Mouse (Mus musculus) cerebellum, adult 2 months (tissue): ENCODE measurements around the gene Fbxl19. TPM values are rescaled to one million over a fixed set of nuclear protein-coding genes. Genes with fewer than 3 reads are reported as not detected.

ENCODE experiments used
- DNase-seq, 2 experiments: peaks; one replicate each; pipeline ENCODE4 v3.0.0; 2021
- H3K27ac ChIP-seq: fragments of 200-500 bp; 2 replicates; pipeline ENCODE4 v1.5.1; 2012; ENCODE audit warnings: low read length, control low read depth, inconsistent platforms; ENCODE audit not compliant: insufficient read depth
- H3K27me3 ChIP-seq: fragments of 200-500 bp; 2 replicates; pipeline ENCODE4 v1.6.1; 2012; ENCODE audit warnings: inconsistent platforms, mild to moderate bottlenecking, low read length, moderate library complexity; ENCODE audit not compliant: control insufficient read depth, insufficient read depth
- H3K4me1 ChIP-seq: fragments of 200-500 bp; 2 replicates; pipeline ENCODE4 v1.6.1; 2011; ENCODE audit warnings: low read length; ENCODE audit not compliant: control insufficient read depth, insufficient read depth
- H3K4me3 ChIP-seq: fragments of 200-500 bp; replicated peaks from 2 replicates; pipeline ENCODE3; 2011; ENCODE audit warnings: mild to moderate bottlenecking, low read depth, low read length, control low read depth; ENCODE audit not compliant: insufficient read depth
- CTCF ChIP-seq: fragments of 200-500 bp; IDR thresholded peaks from 2 replicates; pipeline ENCODE4 v1.5.1; 2011; ENCODE audit warnings: low read depth, mild to moderate bottlenecking, control low read depth, low read length, moderate library complexity, borderline replicate concordance; ENCODE audit not compliant: insufficient read depth
- POLR2A ChIP-seq: fragments of 200-500 bp; IDR thresholded peaks from 2 replicates; pipeline ENCODE4 v1.6.1; 2011; ENCODE audit warnings: low read length, control low read depth, borderline replicate concordance; ENCODE audit not compliant: insufficient read depth
- WGBS: fragments of 180-500 bp; shearing (Covaris S2); methylation state at CpG from one replicate; pipeline ENCODE4 v1.1.7; 2018; 5-methylcytosine and 5-hydroxymethylcytosine counted together
- polyA plus RNA-seq: library from polyadenylated mRNA; depleted of rRNA; stranded (reverse); fragments of >200 nt; gene quantifications from 2 replicates; pipeline ENCODE4 v1.2.3, GENCODE M21; 2012

Gene Fbxl19
- polyA plus RNA-seq, 1 experiment, result 37.8 TPM

GRCm38 (mm10) chr7:127800435-127801009 lies 56.2 kb downstream of the Fbxl19 start, which contains the start of gene Hsd3b7:
Gene Hsd3b7 (plus strand): TSS chr7:127800604.
- 25% methylated on average over 6 of the region's 6 CpGs for WGBS
- Histone ChIP-seq H3K4me1 (peaks cover 79% of the 10 kb centered on the region), H3K27ac (peak within 1 kb of the TSS; percentile 88), H3K27me3 (no peaks in the 10 kb centered on the region), H3K4me3 (peak within 1 kb of the TSS; percentile 41)
- TF ChIP-seq CTCF, result peak; percentile 86
- peak; percentile 49; the same call in 1 of the 2 replicates for TF ChIP-seq POLR2A
- DNase-seq, result peak; percentile 86 to 89

- no peaks in the 10 kb centered on the region for H3K27me3 ChIP-seq
- H3K27ac ChIP-seq, result peak overlapping the region; percentile 88
- peak; percentile 55 to 64 for DNase-seq
- TF ChIP-seq POLR2A (no peak), CTCF (no peak)
- 21% methylated on average over 8 of the region's 8 CpGs for WGBS
- H3K4me1 ChIP-seq, result peaks cover 81% of the 10 kb centered on the region
- H3K4me3 ChIP-seq, result peak overlapping the region; percentile 17
These were observed 56.8 kb downstream of the Fbxl19 start for GRCm38 (mm10) chr7:127801010-127801621.

- 11% methylated on average over 17 of the region's 17 CpGs for WGBS
- TF ChIP-seq CTCF (no peak), POLR2A (no peak; the same call in 1 of the 2 replicates)
- Histone ChIP-seq H3K4me3 (no peak overlapping the region), H3K4me1 (peaks cover 78% of the 10 kb centered on the region), H3K27me3 (no peaks in the 10 kb centered on the region), H3K27ac (peak overlapping the region; percentile 88)
- DNase-seq, result peak; percentile 88 to 92
These were observed 58.0 kb downstream of the Fbxl19 start for GRCm38 (mm10) chr7:127802313-127802712.

GRCm38 (mm10) chr7:127808821-127809220 lies 64.5 kb downstream of the Fbxl19 start:
- WGBS, result 83% methylated on average over 5 of the region's 5 CpGs
- no peak for TF ChIP-seq CTCF
- no peak for TF ChIP-seq POLR2A
- Histone ChIP-seq H3K27ac (no peak overlapping the region), H3K4me3 (no peak overlapping the region), H3K4me1 (peaks cover 32% of the 10 kb centered on the region), H3K27me3 (no peaks in the 10 kb centered on the region)
- DNase-seq, result no peak

GRCm38 (mm10) chr7:127809846-127810245 lies 65.5 kb downstream of the Fbxl19 start:
- no peak overlapping the region for H3K4me3 ChIP-seq
- H3K27ac ChIP-seq, result no peak overlapping the region
- no peak for DNase-seq
- 85% methylated on average over 1 of the region's 1 CpGs for WGBS
- H3K4me1 ChIP-seq, result peaks cover 28% of the 10 kb centered on the region
- TF ChIP-seq CTCF (no peak), POLR2A (no peak)
- no peaks in the 10 kb centered on the region for H3K27me3 ChIP-seq

GRCm38 (mm10) chr7:127810650-127811049 lies 66.3 kb downstream of the Fbxl19 start:
- WGBS, result 72% methylated on average over 10 of the region's 10 CpGs
- Histone ChIP-seq H3K27me3 (no peaks in the 10 kb centered on the region), H3K27ac (no peak overlapping the region), H3K4me3 (no peak overlapping the region), H3K4me1 (peaks cover 34% of the 10 kb centered on the region)
- DNase-seq, result no peak
- TF ChIP-seq CTCF (no peak), POLR2A (no peak)

- Histone ChIP-seq H3K4me3 (no peak overlapping the region), H3K4me1 (peaks cover 39% of the 10 kb centered on the region), H3K27me3 (no peaks in the 10 kb centered on the region), H3K27ac (no peak overlapping the region)
- TF ChIP-seq CTCF, result no peak
- TF ChIP-seq POLR2A, result no peak
- WGBS, result 41% methylated on average over 4 of the region's 4 CpGs
- DNase-seq, result no peak
These were observed 66.9 kb downstream of the Fbxl19 start for GRCm38 (mm10) chr7:127811240-127811639.

GRCm38 (mm10) chr7:127812292-127812691 lies 67.9 kb downstream of the Fbxl19 start:
- Histone ChIP-seq H3K4me3 (no peak overlapping the region), H3K4me1 (peaks cover 44% of the 10 kb centered on the region), H3K27me3 (no peaks in the 10 kb centered on the region), H3K27ac (peak overlapping the region; percentile 34; the same call in 1 of the 2 replicates)
- 25% methylated on average over 3 of the region's 3 CpGs for WGBS
- peak; percentile 62 to 69 for DNase-seq
- TF ChIP-seq CTCF (no peak), POLR2A (no peak)
